Mouse (Mus musculus): ENCODE measurements around the gene Rnf19b.

GRCm38 (mm10) chr4:129035851-129036445 lies 22.1 kb upstream of the Rnf19b start:
- no peak for TF ChIP-seq CTCF (IDR thresholded peaks at IDR 0.05; ENCODE audit: low read depth, low read length)
- TF ChIP-seq TAL1 (conservative IDR thresholded peaks at IDR 0.05; ENCODE audit: low read depth, low read length) = no peak
